Mouse (Mus musculus): ENCODE data around the gene Neurod2. TPM values are rescaled to one million over a fixed set of nuclear protein-coding genes. Genes with fewer than 3 reads are reported as not detected.

The Neurod2 gene
- polyA plus RNA-seq, 1 experiment, result not detected

DNA sequence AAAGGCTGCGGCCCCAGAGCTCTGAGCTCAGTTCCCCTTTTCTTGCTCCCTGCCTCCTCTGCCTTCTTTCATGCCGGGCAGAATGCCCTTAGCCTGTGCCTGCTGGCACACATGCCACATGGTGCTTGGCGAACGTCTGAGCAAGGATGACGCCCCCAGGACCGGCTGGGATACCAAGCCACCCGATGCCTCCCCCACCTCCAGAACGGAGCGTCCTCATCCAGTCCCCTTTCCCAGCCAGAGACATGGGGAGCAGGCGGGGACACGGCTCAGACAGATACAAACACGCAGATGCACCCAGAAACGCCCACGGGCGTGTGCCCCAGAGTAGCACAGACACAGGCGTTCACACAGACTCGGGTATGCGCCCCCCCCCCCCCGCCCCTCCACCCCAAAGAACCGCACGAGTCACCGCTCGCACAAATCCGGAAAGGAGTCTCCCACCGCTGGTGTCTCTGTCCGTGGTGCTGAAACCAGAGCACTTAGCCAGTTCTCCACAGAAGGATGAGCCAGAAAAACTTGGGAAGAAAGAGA lies 15.6 kb downstream of the Neurod2 start:
- no peak overlapping the region for H3K4me2 ChIP-seq (ENCODE audit: low read depth)
- H3K36me3 ChIP-seq (ENCODE audit: control insufficient read depth, insufficient read depth), result no peaks in the 10 kb centered on the region
- TF ChIP-seq REST (IDR thresholded peaks at IDR 0.05; ENCODE audit: insufficient read depth, insufficient read length) (peak; percentile 85), SRF (IDR thresholded peaks at IDR 0.05; ENCODE audit: control insufficient read depth, insufficient read length, low read depth) (no peak)
- H3K79me2 ChIP-seq (ENCODE audit: control insufficient read depth, insufficient read depth), result no peaks in the 10 kb centered on the region
- no peak overlapping the region for H3ac ChIP-seq (ENCODE audit: control insufficient read depth, insufficient read length)
- peaks cover 47% of the 10 kb centered on the region for H3K27me3 ChIP-seq (ENCODE audit: control insufficient read depth, insufficient read depth, insufficient read length)
- H3K4me3 ChIP-seq, result no peak overlapping the region

DNA sequence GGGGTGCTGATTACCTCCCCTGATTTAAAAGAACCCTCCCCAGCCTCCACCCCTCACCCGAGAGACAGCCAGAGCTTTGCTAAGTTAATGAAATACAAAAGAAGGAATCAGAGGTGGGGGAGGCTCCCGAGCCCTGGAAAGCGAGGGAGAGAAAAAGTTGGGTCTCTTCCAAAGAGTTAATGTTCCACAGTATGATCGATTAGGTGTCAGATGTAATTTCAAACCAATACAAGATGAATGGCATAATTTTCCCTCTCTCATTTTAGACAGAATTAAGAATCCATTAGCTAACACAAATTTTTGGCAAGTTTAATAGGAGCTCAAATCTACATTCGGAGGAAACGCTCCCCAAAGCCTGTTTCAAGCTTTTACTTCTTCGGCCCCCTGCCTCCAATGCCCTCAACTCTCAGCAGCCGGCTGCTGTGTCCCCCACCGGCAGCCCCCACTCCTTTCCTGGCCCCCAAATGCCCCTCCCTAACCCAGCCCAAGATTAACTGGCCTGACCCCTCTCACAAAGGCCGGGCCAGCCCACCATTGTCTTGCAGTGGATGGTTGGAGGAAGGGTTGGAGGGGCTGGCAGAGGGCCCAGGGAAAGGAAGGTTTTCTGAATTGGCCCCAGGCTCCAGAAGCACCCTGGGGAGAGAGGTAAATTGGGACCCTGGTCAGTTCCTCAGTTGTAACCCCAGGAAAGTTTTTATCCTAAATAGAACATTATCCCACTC lies 30.8 kb downstream of the Neurod2 start:
- no peak overlapping the region for H3ac ChIP-seq (ENCODE audit: control insufficient read depth, insufficient read length)
- H3K27me3 ChIP-seq (ENCODE audit: control insufficient read depth, insufficient read depth, insufficient read length), result peaks cover 36% of the 10 kb centered on the region
- TF ChIP-seq MAX (IDR thresholded peaks at IDR 0.05; ENCODE audit: low read depth), result no peak
- no peak for TF ChIP-seq POLR2A (IDR thresholded peaks at IDR 0.05; ENCODE audit: insufficient read length, low read depth)
- TF ChIP-seq POLR2AphosphoS2 (IDR thresholded peaks at IDR 0.05; ENCODE audit: insufficient read length, low read depth), result no peak
- no peak for TF ChIP-seq TCF12 (IDR thresholded peaks at IDR 0.05; ENCODE audit: insufficient read depth, poor library complexity, severe bottlenecking)
- no peak for TF ChIP-seq REST (IDR thresholded peaks at IDR 0.05; ENCODE audit: insufficient read depth, insufficient read length)
- TF ChIP-seq USF1 (IDR thresholded peaks at IDR 0.05; ENCODE audit: low read depth), result no peak
- no peak for TF ChIP-seq E2F4 (IDR thresholded peaks at IDR 0.05; ENCODE audit: insufficient read depth)
- TF ChIP-seq TCF3 (IDR thresholded peaks at IDR 0.05; ENCODE audit: insufficient read length, low read depth), result no peak
- TF ChIP-seq SRF (IDR thresholded peaks at IDR 0.05; ENCODE audit: control insufficient read depth, insufficient read length, low read depth), result no peak
- TF ChIP-seq MYOD1 (IDR thresholded peaks at IDR 0.05; ENCODE audit: control insufficient read depth in 1 of 3, insufficient read length in 2 of 3, low read depth in 2 of 3), result no peak
- TF ChIP-seq MYOG (IDR thresholded peaks at IDR 0.05; ENCODE audit: control insufficient read depth in 1 of 3, insufficient read depth in 1 of 3, insufficient read length in 2 of 3, low read depth in 2 of 3), result no peak
- TF ChIP-seq CEBPB (IDR thresholded peaks at IDR 0.05; ENCODE audit: insufficient read depth, poor library complexity, severe bottlenecking), result no peak
- no peaks in the 10 kb centered on the region for H3K79me2 ChIP-seq (ENCODE audit: control insufficient read depth, insufficient read depth)
- no peaks in the 10 kb centered on the region for H3K36me3 ChIP-seq (ENCODE audit: control insufficient read depth, insufficient read depth)
- H3K4me2 ChIP-seq (ENCODE audit: low read depth), result no peak overlapping the region
- no peak overlapping the region for H3K4me3 ChIP-seq

DNA sequence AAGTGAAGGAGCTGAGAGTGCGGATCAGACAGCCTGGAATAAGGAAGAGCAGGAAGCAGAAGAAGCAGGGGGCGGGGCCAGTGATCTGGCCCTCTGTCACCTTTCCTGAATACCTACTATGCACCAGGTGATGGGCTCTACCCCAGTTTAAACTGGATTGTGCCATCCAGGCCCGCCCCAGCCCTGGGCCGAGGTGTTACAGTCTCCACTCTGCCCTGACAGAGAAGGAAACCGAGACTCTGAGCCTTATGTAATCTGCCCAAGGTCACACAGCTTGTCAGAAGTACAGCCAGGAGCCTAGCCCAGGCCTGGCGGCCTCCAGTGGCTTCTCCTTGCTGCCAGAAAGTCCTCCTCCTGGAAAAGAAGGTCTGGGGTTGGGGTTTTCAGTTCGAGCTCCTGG lies 31.7 kb downstream of the Neurod2 start:
- Histone ChIP-seq H3ac (ENCODE audit: control insufficient read depth, insufficient read length) (no peak overlapping the region), H3K4me2 (ENCODE audit: low read depth) (no peak overlapping the region), H3K4me3 (no peak overlapping the region), H3K27me3 (ENCODE audit: control insufficient read depth, insufficient read depth, insufficient read length) (peaks cover 36% of the 10 kb centered on the region), H3K36me3 (ENCODE audit: control insufficient read depth, insufficient read depth) (no peaks in the 10 kb centered on the region), H3K79me2 (ENCODE audit: control insufficient read depth, insufficient read depth) (no peaks in the 10 kb centered on the region)
- TF ChIP-seq E2F4 (IDR thresholded peaks at IDR 0.05; ENCODE audit: insufficient read depth), result no peak
- no peak for TF ChIP-seq MAX (IDR thresholded peaks at IDR 0.05; ENCODE audit: low read depth)
- TF ChIP-seq TCF12 (IDR thresholded peaks at IDR 0.05; ENCODE audit: insufficient read depth, poor library complexity, severe bottlenecking), result no peak
- no peak for TF ChIP-seq MYOD1 (IDR thresholded peaks at IDR 0.05; ENCODE audit: control insufficient read depth in 1 of 3, insufficient read length in 2 of 3, low read depth in 2 of 3)
- no peak for TF ChIP-seq MYOG (IDR thresholded peaks at IDR 0.05; ENCODE audit: control insufficient read depth in 1 of 3, insufficient read depth in 1 of 3, insufficient read length in 2 of 3, low read depth in 2 of 3)
- TF ChIP-seq POLR2A (IDR thresholded peaks at IDR 0.05; ENCODE audit: insufficient read length, low read depth), result no peak
- no peak for TF ChIP-seq SRF (IDR thresholded peaks at IDR 0.05; ENCODE audit: control insufficient read depth, insufficient read length, low read depth)
- no peak for TF ChIP-seq USF1 (IDR thresholded peaks at IDR 0.05; ENCODE audit: low read depth)
- TF ChIP-seq CEBPB (IDR thresholded peaks at IDR 0.05; ENCODE audit: insufficient read depth, poor library complexity, severe bottlenecking), result no peak
- TF ChIP-seq REST (IDR thresholded peaks at IDR 0.05; ENCODE audit: insufficient read depth, insufficient read length), result no peak
- TF ChIP-seq TCF3 (IDR thresholded peaks at IDR 0.05; ENCODE audit: insufficient read length, low read depth), result no peak
- TF ChIP-seq POLR2AphosphoS2 (IDR thresholded peaks at IDR 0.05; ENCODE audit: insufficient read length, low read depth), result no peak

DNA sequence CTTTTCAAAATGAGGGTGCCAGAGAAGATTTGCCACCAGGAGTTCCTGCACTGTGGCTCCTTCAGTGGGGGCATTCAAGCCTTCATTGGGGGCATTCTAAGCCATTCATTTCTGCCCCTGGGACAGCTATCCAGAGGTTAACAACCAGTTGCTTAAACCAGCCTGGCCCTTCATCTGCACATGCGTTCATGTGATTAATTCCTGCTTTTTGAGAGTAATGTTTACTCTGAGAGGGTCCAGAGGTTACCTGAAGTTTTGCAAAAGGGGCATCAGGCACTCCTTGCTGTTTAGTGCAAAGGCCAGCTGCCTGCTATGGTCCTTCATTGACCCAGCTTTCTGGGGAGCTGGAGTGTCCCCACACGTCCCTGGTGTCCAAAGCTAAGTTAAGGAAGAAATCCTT lies 32.5 kb downstream of the Neurod2 start:
- H3K4me3 ChIP-seq, result no peak overlapping the region
- no peak overlapping the region for H3K4me2 ChIP-seq (ENCODE audit: low read depth)
- H3K79me2 ChIP-seq (ENCODE audit: control insufficient read depth, insufficient read depth), result no peaks in the 10 kb centered on the region
- TF ChIP-seq TCF12 (IDR thresholded peaks at IDR 0.05; ENCODE audit: insufficient read depth, poor library complexity, severe bottlenecking) (no peak), POLR2AphosphoS2 (IDR thresholded peaks at IDR 0.05; ENCODE audit: insufficient read length, low read depth) (no peak), MYOG (IDR thresholded peaks at IDR 0.05; ENCODE audit: control insufficient read depth in 1 of 3, insufficient read depth in 1 of 3, insufficient read length in 2 of 3, low read depth in 2 of 3) (no peak)
- H3K36me3 ChIP-seq (ENCODE audit: control insufficient read depth, insufficient read depth), result no peaks in the 10 kb centered on the region
- no peak overlapping the region for H3ac ChIP-seq (ENCODE audit: control insufficient read depth, insufficient read length)
- H3K27me3 ChIP-seq (ENCODE audit: control insufficient read depth, insufficient read depth, insufficient read length), result peaks cover 36% of the 10 kb centered on the region

DNA sequence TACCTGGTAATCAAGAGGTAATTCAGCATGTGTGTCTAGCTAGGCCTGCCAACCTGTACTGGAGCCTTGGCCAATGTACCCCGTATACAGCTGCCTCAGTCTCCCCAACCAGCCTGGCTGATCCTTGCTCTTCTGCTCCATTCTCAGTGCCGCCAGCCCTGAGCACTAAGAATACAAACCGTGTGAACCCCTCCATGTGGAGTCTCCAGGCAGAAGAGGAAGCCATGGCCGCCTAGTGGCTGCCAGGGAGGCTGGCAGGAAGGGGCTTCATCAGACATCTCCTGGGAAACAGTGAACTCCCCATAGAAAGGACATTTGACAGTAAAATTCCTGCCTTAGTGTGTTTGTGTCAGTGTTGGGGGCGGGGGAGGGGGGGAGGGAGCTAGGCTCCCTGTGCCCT lies 33.2 kb downstream of the Neurod2 start:
- no peak overlapping the region for H3ac ChIP-seq (ENCODE audit: control insufficient read depth, insufficient read length)
- H3K36me3 ChIP-seq (ENCODE audit: control insufficient read depth, insufficient read depth), result no peaks in the 10 kb centered on the region
- peaks cover 34% of the 10 kb centered on the region for H3K27me3 ChIP-seq (ENCODE audit: control insufficient read depth, insufficient read depth, insufficient read length)
- H3K4me3 ChIP-seq, result no peak overlapping the region
- no peak for TF ChIP-seq CEBPB (IDR thresholded peaks at IDR 0.05; ENCODE audit: insufficient read depth, poor library complexity, severe bottlenecking)
- no peak for TF ChIP-seq MAX (IDR thresholded peaks at IDR 0.05; ENCODE audit: low read depth)
- TF ChIP-seq MYOG (IDR thresholded peaks at IDR 0.05; ENCODE audit: control insufficient read depth in 1 of 3, insufficient read depth in 1 of 3, insufficient read length in 2 of 3, low read depth in 2 of 3), result no peak
- TF ChIP-seq USF1 (IDR thresholded peaks at IDR 0.05; ENCODE audit: low read depth), result no peak
- no peak for TF ChIP-seq MYOD1 (IDR thresholded peaks at IDR 0.05; ENCODE audit: control insufficient read depth in 1 of 3, insufficient read length in 2 of 3, low read depth in 2 of 3)
- no peak for TF ChIP-seq POLR2A (IDR thresholded peaks at IDR 0.05; ENCODE audit: insufficient read length, low read depth)
- no peak for TF ChIP-seq POLR2AphosphoS2 (IDR thresholded peaks at IDR 0.05; ENCODE audit: insufficient read length, low read depth)
- no peak for TF ChIP-seq TCF3 (IDR thresholded peaks at IDR 0.05; ENCODE audit: insufficient read length, low read depth)
- no peak for TF ChIP-seq SRF (IDR thresholded peaks at IDR 0.05; ENCODE audit: control insufficient read depth, insufficient read length, low read depth)
- no peak for TF ChIP-seq REST (IDR thresholded peaks at IDR 0.05; ENCODE audit: insufficient read depth, insufficient read length)
- no peak for TF ChIP-seq E2F4 (IDR thresholded peaks at IDR 0.05; ENCODE audit: insufficient read depth)
- TF ChIP-seq TCF12 (IDR thresholded peaks at IDR 0.05; ENCODE audit: insufficient read depth, poor library complexity, severe bottlenecking), result no peak
- H3K4me2 ChIP-seq (ENCODE audit: low read depth), result no peak overlapping the region
- H3K79me2 ChIP-seq (ENCODE audit: control insufficient read depth, insufficient read depth), result no peaks in the 10 kb centered on the region
